Mouse (Mus musculus) kidney, postnatal 0 days (tissue): ENCODE measurements at regions not wholly inside any gene's neighbourhood (a gene's known extent, or its start where the extent isn't known, plus 50 kb on each side); places are given as distances from the start of the nearest gene placed in this dataset.

ENCODE experiments used
- ATAC-seq: fragments of 200-750 bp; cut with Nextera tagmentation; replicated peaks from 2 replicates; pipeline ENCODE4 v1.8.0; 2017; ENCODE audit warnings: low read depth, moderate number of reproducible peaks, moderate TSS enrichment, moderate library complexity; ENCODE audit not compliant: low FRiP score
- DNase-seq: peaks from one replicate; pipeline ENCODE4 v3.0.0-alpha.2; 2016; ENCODE audit warnings: low spot score
- H3K27ac ChIP-seq: fragments of 300-500 bp; sonication (generic); 2 replicates; pipeline ENCODE4 v1.5.1; 2014; ENCODE audit warnings: mild to moderate bottlenecking
- H3K27me3 ChIP-seq: fragments of 300-500 bp; sonication (generic); 2 replicates; pipeline ENCODE4 v1.6.1; 2014; ENCODE audit warnings: low read length, mixed read lengths; ENCODE audit not compliant: insufficient read depth
- H3K36me3 ChIP-seq: fragments of 300-500 bp; sonication (generic); 2 replicates; pipeline ENCODE4 v1.6.1; 2014; ENCODE audit warnings: low read length, mixed read lengths; ENCODE audit not compliant: insufficient read depth
- H3K4me1 ChIP-seq: fragments of 300-500 bp; sonication (generic); replicated peaks from 2 replicates; pipeline ENCODE4 v1.6.1; 2014; ENCODE audit warnings: antibody characterized with exemption, low read length, mixed read lengths; ENCODE audit not compliant: insufficient read depth
- H3K4me2 ChIP-seq: fragments of 300-500 bp; sonication (generic); 2 replicates; pipeline ENCODE4 v1.6.1; 2014; ENCODE audit warnings: mild to moderate bottlenecking, low read length, moderate library complexity, mixed read lengths
- H3K4me3 ChIP-seq: fragments of 300-500 bp; sonication (generic); replicated peaks from 2 replicates; pipeline ENCODE4 v1.5.1; 2014; ENCODE audit warnings: low read depth, low read length
- H3K9ac ChIP-seq: fragments of 300-500 bp; sonication (generic); 2 replicates; pipeline ENCODE4 v1.6.1; 2014; ENCODE audit warnings: low read depth, low read length
- H3K9me3 ChIP-seq: fragments of 300-500 bp; sonication (generic); replicated peaks from 2 replicates; pipeline ENCODE4 v1.6.1; 2016; ENCODE audit warnings: low read length, inconsistent platforms, mixed read lengths
- CTCF ChIP-seq: IDR thresholded peaks from 2 replicates; pipeline ENCODE4 v1.5.1; 2016; ENCODE audit warnings: antibody characterized with exemption, low read depth, mild to moderate bottlenecking, moderate library complexity
- WGBS: fragments of 180-500 bp; shearing (Covaris S2); extraction: QIAGEN DNeasy Blood & Tissue Kit; methylation state at CpG from one replicate; pipeline ENCODE4 v1.1.7; 2014; 5-methylcytosine and 5-hydroxymethylcytosine counted together

DNA sequence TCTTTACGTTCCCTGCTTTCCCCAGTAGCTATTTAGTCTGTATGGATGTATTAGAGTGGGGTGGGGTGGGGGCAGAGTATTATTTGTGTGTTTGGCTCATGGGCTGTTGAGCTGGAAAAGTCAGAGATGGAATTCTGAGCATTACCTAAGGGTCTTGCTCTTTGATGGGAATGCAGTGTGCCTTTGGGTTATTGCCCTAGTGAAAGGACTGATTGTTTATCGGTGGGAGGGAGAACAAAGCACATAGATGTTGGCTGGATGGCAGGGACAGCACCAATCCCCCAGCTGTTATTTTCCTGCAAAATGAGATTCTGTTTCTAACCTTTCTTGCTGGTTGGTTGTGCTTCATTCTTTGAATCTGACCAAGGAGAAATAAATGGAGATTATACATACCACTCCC lies 96.4 kb downstream of the Icos start:
- Histone ChIP-seq H3K4me1 (no peaks in the 10 kb centered on the region; the same call in 1 of the 2 replicates), H3K36me3 (no peaks in the 10 kb centered on the region), H3K9ac (no peak overlapping the region), H3K27me3 (no peaks in the 10 kb centered on the region), H3K4me3 (no peak overlapping the region), H3K27ac (no peak overlapping the region), H3K4me2 (no peak overlapping the region), H3K9me3 (no peaks in the 10 kb centered on the region)
- ATAC-seq, result no peak
- no peak for DNase-seq
- 62% methylated on average over 2 of the region's 2 CpGs for WGBS
- no peak for TF ChIP-seq CTCF

DNA sequence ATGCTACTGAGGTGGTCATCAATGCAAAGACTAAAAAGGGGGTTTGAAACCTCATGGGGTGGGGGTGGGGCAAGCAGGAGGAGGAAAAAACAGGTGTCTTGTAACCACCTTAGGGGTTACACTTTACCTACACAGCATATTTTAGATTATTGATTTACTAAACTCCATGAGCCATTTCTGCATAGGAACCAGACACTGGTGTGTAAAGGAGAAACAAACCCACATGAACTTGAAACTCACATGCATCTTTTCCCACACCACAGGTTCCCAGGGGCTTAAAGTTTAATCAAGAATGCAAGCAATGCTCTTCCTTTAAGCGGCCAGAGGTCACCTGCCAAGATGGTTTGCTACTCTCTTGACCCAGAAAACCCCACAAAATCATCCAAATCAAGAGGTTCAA lies 97.6 kb downstream of the Icos start:
- no peak overlapping the region for H3K4me3 ChIP-seq
- peak overlapping the region; percentile 54; the same call in 1 of the 2 replicates for H3K27ac ChIP-seq
- DNase-seq (no peak), ATAC-seq (peak; percentile 71; the same call in 1 of the 2 replicates)
- no peak for TF ChIP-seq CTCF
- no peaks in the 10 kb centered on the region for H3K27me3 ChIP-seq
- H3K9me3 ChIP-seq, result no peaks in the 10 kb centered on the region
- no peaks in the 10 kb centered on the region for H3K36me3 ChIP-seq
- WGBS, result 61% methylated on average over 1 of the region's 1 CpGs
- no peak overlapping the region for H3K4me2 ChIP-seq
- H3K9ac ChIP-seq, result no peak overlapping the region
- H3K4me1 ChIP-seq, result no peaks in the 10 kb centered on the region; the same call in 1 of the 2 replicates

DNA sequence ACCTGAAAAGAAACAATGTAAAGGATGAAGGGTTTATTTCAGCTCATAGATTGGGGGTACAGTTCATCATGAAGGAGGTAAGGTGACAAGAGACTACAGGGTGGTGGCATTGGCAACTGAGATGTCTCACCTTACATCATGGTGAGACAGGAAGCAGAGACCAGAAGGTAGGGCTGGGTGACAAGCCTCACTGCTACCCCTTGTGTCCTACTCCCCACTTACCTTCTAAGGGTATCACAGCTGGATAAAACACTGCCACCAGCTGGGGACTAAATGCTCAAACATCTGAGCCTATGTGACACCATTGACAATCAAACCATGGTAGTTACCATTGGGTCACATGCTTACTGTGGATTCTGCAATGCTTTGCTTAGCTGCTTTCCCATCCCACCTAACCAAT lies 107.0 kb downstream of the Icos start:
- Histone ChIP-seq H3K4me1 (no peaks in the 10 kb centered on the region), H3K9me3 (no peaks in the 10 kb centered on the region)
- DNase-seq, result no peak

DNA sequence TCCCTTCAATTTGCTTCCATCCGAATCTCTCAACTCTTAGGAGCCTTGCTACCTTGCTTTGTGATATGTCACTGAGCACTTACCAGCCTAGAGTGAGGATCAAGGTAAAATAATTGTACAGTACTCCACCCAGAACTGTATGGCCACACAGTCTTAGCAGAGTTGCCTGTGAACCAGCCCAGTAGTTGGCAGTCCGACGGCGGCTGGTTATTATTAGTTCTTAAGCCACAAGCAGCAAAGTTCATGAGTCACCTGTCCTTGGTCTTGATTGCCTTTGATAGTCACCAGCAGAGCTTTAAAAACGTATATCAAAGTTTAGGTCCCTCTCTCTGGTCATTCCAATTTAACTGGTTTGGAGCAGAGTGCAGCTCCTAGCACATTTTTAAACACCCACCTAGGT lies 109.1 kb downstream of the Icos start:
- WGBS, result 81% methylated on average over 5 of the region's 5 CpGs
- H3K4me3 ChIP-seq, result no peak overlapping the region
- DNase-seq (no peak), ATAC-seq (no peak)
- no peaks in the 10 kb centered on the region for H3K4me1 ChIP-seq
- H3K36me3 ChIP-seq, result no peaks in the 10 kb centered on the region
- no peaks in the 10 kb centered on the region for H3K27me3 ChIP-seq
- H3K9ac ChIP-seq, result no peak overlapping the region
- no peak overlapping the region for H3K4me2 ChIP-seq
- no peak overlapping the region for H3K27ac ChIP-seq
- TF ChIP-seq CTCF, result no peak
- no peaks in the 10 kb centered on the region for H3K9me3 ChIP-seq

More for the DNA sequence above, 107.0 kb downstream of the Icos start:
- Histone ChIP-seq H3K36me3 (no peaks in the 10 kb centered on the region), H3K4me3 (no peak overlapping the region), H3K9ac (no peak overlapping the region), H3K27me3 (no peaks in the 10 kb centered on the region), H3K27ac (no peak overlapping the region), H3K4me2 (no peak overlapping the region)
- no peak for ATAC-seq
- TF ChIP-seq CTCF, result no peak

DNA sequence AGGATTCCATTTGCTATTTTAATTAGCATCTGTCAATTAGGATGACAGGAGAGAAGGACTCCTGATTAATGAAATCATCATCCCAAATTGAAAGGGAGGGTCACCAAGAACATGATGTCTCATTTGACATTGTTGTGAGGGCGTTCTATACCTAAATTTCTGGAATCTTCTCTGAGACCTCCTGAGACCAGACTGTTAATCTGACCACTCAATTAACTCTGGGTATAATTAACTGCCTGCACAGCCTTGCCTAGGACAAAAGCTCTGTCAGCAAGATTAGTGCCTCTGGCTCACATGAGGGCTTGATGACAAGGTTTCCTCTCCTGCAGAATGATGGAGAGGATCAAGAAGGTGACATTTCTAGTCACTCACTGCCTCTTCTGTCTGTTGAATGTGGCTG lies 113.1 kb downstream of the Icos start:
- Histone ChIP-seq H3K4me2 (no peak overlapping the region), H3K9me3 (no peaks in the 10 kb centered on the region), H3K4me1 (no peaks in the 10 kb centered on the region), H3K27ac (no peak overlapping the region), H3K4me3 (no peak overlapping the region), H3K36me3 (no peaks in the 10 kb centered on the region), H3K9ac (no peak overlapping the region), H3K27me3 (no peaks in the 10 kb centered on the region)
- no peak for ATAC-seq
- WGBS, result 56% methylated on average over 1 of the region's 1 CpGs
- no peak for TF ChIP-seq CTCF
- no peak for DNase-seq

DNA sequence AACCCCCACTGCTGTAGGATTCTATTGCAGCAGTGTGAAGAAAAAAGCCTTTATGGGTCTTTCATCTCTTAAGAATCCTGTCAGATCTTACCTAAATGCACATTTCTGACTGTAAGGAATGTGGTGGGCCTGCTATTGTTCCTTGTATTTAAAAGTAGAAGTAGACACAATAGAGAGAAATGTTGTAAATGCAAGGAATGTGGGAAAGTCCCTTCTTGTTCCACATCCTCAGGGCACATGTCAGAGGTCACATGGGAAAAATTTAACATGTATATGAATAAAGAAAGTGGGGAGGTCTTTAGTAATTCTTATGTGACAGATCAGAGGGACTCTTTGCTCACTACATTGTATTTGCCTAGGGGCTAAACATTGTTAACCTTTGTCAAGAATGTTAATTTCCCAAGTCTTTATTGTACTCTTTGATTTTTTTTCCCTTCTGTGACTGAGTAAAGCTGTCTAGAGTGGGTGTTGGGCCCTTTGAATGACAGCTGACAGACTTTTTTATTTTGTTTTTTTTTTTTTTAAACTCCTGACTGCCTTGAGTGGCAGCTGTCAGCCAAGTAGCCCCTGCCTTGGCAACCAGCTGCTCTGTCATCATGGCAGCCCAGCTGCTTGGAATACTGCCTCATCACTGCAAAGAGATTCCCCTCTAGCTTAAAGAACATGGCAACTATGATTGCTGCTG lies 117.9 kb downstream of the Icos start:
- Histone ChIP-seq H3K9me3 (no peaks in the 10 kb centered on the region), H3K9ac (no peak overlapping the region), H3K4me1 (no peaks in the 10 kb centered on the region), H3K27me3 (no peaks in the 10 kb centered on the region), H3K4me2 (no peak overlapping the region), H3K27ac (no peak overlapping the region), H3K36me3 (no peaks in the 10 kb centered on the region), H3K4me3 (no peak overlapping the region)
- no peak for TF ChIP-seq CTCF
- peak; percentile 19 for DNase-seq
- no peak for ATAC-seq

DNA sequence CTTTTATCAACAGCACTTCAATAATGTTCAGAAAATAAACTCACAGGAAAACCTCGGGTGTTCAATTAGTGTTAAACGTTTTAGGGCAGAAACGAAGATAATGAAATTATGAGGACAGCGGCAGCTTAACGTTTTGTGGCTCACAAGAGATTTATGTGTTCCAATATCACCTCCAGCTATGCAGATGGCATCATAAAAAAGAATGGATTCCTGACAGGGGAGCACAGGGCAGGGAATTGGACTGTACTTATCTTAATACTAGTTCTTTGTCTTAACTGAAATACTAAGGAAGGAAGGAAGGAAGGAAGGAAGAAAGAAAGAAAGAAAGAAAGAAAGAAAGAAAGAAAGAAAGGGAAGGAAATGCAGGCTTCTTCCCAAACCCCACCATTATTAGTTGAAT lies 121.6 kb downstream of the Icos start:
- TF ChIP-seq CTCF, result no peak
- H3K9me3 ChIP-seq, result no peaks in the 10 kb centered on the region
- H3K4me2 ChIP-seq, result no peak overlapping the region
- ATAC-seq (no peak), DNase-seq (no peak)
- 32% methylated on average over 5 of the region's 5 CpGs for WGBS
- H3K27me3 ChIP-seq, result no peaks in the 10 kb centered on the region
- no peak overlapping the region for H3K9ac ChIP-seq
- no peaks in the 10 kb centered on the region for H3K4me1 ChIP-seq
- no peaks in the 10 kb centered on the region for H3K36me3 ChIP-seq
- no peak overlapping the region for H3K27ac ChIP-seq
- H3K4me3 ChIP-seq, result no peak overlapping the region
